Mouse (Mus musculus): Measurements from ENCODE around the gene Fibp.

DNA sequence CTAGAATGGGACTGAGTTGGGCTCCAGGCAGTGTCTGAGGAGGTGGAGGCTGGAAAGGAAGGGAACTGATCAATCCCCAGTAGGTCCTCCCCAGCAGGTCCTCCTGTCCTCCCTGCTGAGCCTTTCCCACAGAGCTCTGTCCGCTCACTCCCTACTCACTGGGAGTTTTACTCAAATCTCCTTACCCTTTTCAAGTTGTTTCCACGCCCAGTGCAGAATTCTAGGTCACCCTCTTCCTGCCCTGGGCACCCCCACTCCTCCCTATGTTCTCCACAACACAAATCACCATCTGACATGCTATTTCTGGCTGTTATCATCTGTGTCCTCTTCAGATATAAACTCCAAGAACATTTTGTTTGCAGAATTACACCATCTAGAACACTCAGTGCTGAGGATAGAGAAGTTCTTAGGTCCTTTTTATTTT, 45.9 kb upstream of the Fibp start:
- no peak for TF ChIP-seq CTCF (IDR thresholded peaks at IDR 0.05; ENCODE audit: control insufficient read depth, insufficient read depth, low read length)
- no peak for TF ChIP-seq POLR2A (IDR thresholded peaks at IDR 0.05; ENCODE audit: borderline replicate concordance, control insufficient read depth, low read depth, low read length)

All from bone marrow, adult 2 months (tissue).